Mouse (Mus musculus) liver, embryonic 12.5 days (tissue): ENCODE results near the gene Gdi1. TPM values are rescaled to one million over a fixed set of nuclear protein-coding genes. Genes with fewer than 3 reads are reported as not detected.
"Not testable (repeated sequence)": the region's sequence is repeated elsewhere in the genome, so short reads cannot be mapped to it uniquely, and the experiment has no call there.

ENCODE experiments used
- ATAC-seq: fragments of 200-750 bp; cut with Nextera tagmentation; 2 replicates; pipeline ENCODE4 v1.8.0; 2017; ENCODE audit warnings: moderate number of reproducible peaks, mild to moderate bottlenecking, moderate library complexity
- H3K27ac ChIP-seq: fragments of 300-500 bp; sonication (generic); 2 replicates; pipeline ENCODE4 v1.5.1; 2016; ENCODE audit warnings: mild to moderate bottlenecking
- H3K27me3 ChIP-seq: fragments of 300-500 bp; sonication (generic); replicated peaks from 2 replicates; pipeline ENCODE4 v1.6.1; 2016; ENCODE audit warnings: mild to moderate bottlenecking, moderate library complexity
- H3K36me3 ChIP-seq: fragments of 300-500 bp; sonication (generic); 2 replicates; pipeline ENCODE4 v1.6.1; 2016; ENCODE audit warnings: mild to moderate bottlenecking, moderate library complexity
- H3K4me1 ChIP-seq: fragments of 300-500 bp; sonication (generic); 2 replicates; pipeline ENCODE4 v1.6.1; 2016
- H3K4me2 ChIP-seq: fragments of 300-500 bp; sonication (generic); 2 replicates; pipeline ENCODE4 v1.6.1; 2016; ENCODE audit warnings: mild to moderate bottlenecking, moderate library complexity
- H3K4me3 ChIP-seq: fragments of 300-500 bp; sonication (generic); 2 replicates; pipeline ENCODE4 v1.5.1; 2016; ENCODE audit warnings: mild to moderate bottlenecking, moderate library complexity
- H3K9ac ChIP-seq: fragments of 300-500 bp; sonication (generic); 2 replicates; pipeline ENCODE4 v1.6.1; 2016; ENCODE audit warnings: mild to moderate bottlenecking, moderate library complexity
- H3K9me3 ChIP-seq: fragments of 300-500 bp; sonication (generic); replicated peaks from 2 replicates; pipeline ENCODE4 v1.6.1; 2016; ENCODE audit warnings: mild to moderate bottlenecking, moderate library complexity
- WGBS: fragments of 180-500 bp; shearing (Covaris S2); methylation state at CpG from one replicate; pipeline ENCODE4 v1.1.7; 2016; ENCODE audit not compliant: insufficient replicate concordance; 5-methylcytosine and 5-hydroxymethylcytosine counted together
- microRNA-seq: library from miRNA; unstranded; fragments of <30 nt; microRNA quantifications from one replicate; pipeline ENCODE4, GENCODE M21; 2017
- polyA plus RNA-seq: library from polyadenylated mRNA; unstranded; fragments of >200 nt; fragmentation: Nextera tagmentation; extraction: Ambion mirVana; gene quantifications from 2 replicates; pipeline ENCODE4 v1.2.1, GENCODE M21; 2016

Gene Gdi1
- polyA plus RNA-seq, 1 experiment from 2014 or later = 64.1 TPM

DNA sequence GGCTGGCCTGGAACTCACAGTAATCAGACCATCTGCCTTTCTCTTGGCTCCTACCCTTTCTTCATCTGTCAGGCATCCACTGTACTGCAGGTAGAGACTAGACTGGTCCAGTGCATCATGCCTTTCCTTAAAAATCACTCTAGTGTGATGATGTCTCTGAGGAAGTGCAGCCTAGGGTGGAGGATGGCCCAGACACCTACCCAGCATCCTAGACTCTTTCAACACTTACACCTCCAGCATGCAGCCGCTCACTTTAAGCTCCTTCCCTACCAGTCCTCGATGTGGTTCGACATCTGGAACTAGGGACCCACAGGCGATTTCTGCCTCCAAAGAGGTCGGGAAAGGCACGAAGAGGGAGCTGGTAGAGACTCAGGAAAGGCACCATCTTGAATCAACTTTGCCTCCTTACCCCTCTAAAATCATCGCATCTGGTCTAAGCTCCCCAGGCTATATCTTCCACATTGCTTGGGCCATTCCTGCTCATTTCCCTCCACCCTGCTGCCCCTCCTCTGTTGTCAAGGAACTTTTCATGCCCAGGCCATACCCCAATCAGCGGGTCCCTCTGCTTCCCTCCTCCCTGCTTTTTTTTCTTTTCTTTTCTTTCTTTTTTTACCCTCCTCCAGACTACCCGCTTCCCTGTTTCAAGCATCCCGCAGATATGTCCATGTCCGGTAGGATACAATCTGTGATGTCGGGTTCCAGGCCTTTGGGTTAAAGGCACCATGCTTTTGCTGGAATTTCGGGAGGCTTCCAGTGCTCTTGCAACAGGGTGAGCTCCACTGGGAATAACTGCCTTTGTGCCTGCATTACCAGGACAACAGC, 48.1 kb downstream of the Gdi1 start:
- Histone ChIP-seq H3K9me3 (no peaks in the 10 kb centered on the region), H3K9ac (peak overlapping the region; percentile 73), H3K36me3 (no peaks in the 10 kb centered on the region), H3K27me3 (no peaks in the 10 kb centered on the region), H3K27ac (peak overlapping the region; percentile 30; the same call in 1 of the 2 replicates), H3K4me3 (peak overlapping the region; percentile 65), H3K4me1 (peaks cover 4% of the 10 kb centered on the region; the same call in 1 of the 2 replicates), H3K4me2 (peak overlapping the region; percentile 74)
- 19% methylated on average over 13 of the region's 13 CpGs for WGBS
- peak; percentile 55 for ATAC-seq

DNA sequence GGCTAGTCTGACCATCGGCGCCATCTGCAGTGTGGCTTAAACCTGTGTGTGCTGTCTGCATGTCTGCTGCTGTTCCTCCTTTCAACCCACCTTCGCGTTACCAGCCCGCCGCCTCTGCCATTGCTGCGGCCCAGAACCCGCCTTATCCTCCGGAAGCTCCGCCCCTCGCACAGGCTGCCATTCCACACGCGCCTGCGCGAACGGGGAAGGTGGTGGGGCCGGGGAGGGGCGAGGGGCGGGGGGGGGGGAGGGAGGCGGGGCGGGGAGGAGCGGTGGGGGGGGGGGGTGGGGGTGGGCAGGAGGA, 48.6 kb downstream of the Gdi1 start, which contains the start of gene Lage3:
Gene Lage3, minus strand, starts transcription at position 152 of the 304 bp plus-strand sequence.
- Histone ChIP-seq H3K9ac (peak within 1 kb of the TSS; percentile 73), H3K4me2 (peak within 1 kb of the TSS; percentile 74), H3K4me3 (peak within 1 kb of the TSS; percentile 65), H3K9me3 (no peaks in the 10 kb centered on the region), H3K27me3 (no peaks in the 10 kb centered on the region), H3K4me1 (peaks cover 4% of the 10 kb centered on the region; the same call in 1 of the 2 replicates), H3K36me3 (no peaks in the 10 kb centered on the region), H3K27ac (peak within 1 kb of the TSS; percentile 30; the same call in 1 of the 2 replicates)
- ATAC-seq = peak; percentile 79
- 8% methylated on average over 13 of the region's 22 CpGs for WGBS

DNA sequence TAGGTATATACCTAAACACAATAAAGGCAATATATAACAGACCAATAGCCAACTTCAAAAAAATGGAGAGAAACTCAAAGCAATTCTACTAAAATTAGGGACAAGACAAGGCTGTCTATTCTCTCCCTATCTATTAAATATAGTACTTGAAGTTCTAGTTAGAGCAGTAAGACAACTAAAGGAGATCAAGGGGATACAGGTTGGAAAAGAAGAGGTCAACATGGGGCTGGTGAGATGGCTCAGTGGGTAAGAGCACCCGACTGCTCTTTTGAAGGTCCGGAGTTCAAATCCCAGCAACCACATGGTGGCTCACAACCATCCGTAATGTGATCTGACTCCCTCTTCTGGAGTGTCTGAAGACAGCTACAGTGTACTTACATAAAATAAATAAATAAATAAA, 52.3 kb downstream of the Gdi1 start:
- not testable (repeated sequence) for H3K9ac ChIP-seq, H3K4me2 ChIP-seq, H3K4me1 ChIP-seq, H3K9me3 ChIP-seq, H3K4me3 ChIP-seq, H3K27ac ChIP-seq, H3K36me3 ChIP-seq, ATAC-seq, H3K27me3 ChIP-seq
- WGBS = 81% methylated on average over 3 of the region's 3 CpGs

DNA sequence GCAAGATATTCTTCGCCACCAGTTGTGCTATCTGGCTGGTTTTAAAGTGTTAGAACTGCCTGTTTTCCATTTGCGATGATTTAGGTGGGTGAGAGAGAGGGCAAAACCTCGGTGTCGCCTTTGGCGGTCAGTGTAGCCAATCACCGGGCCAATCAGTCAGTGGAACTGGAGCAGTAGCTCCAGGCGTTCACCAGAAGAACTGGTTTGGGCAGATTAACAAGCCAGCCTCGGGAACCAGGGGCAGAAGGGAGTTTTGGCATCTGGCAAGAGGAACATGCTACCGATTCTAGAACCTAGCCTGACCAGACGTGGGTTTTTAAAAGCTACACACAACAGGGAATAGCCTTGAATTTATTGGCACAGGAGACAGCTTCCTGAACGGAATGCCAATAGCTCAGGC, 54.4 kb downstream of the Gdi1 start:
- Histone ChIP-seq H3K9ac (no peak overlapping the region), H3K27me3 (0 out of 2 replicates have a peak, but pooled peaks cover 7% of the 10 kb centered on the region), H3K4me1 (no peaks in the 10 kb centered on the region), H3K27ac (no peak overlapping the region), H3K9me3 (no peaks in the 10 kb centered on the region), H3K4me3 (no peak overlapping the region), H3K36me3 (no peaks in the 10 kb centered on the region), H3K4me2 (no peak overlapping the region)
- no peak for ATAC-seq
- WGBS = 36% methylated on average over 11 of the region's 11 CpGs

Small RNAs within 50 kb of the gene (microRNA-seq; reads per million reads assigned to microRNA genes)
- gene Mir7091 (1.4 reads per million), gene Mir7092 (not detected)

Other genes with a start within 250 kb of the Gdi1 start
- not detected in 2 replicates for gene Opn1mw, start 177.5 kb upstream of the Gdi1 start, polyA plus RNA-seq
- gene Mecp2, start 169.6 kb upstream of the Gdi1 start, polyA plus RNA-seq = 8.1 and 9.4 TPM in 2 replicates
- gene Tex28, start 137.2 kb upstream of the Gdi1 start, polyA plus RNA-seq = not detected in 2 replicates
- gene Tktl1, start 127.7 kb upstream of the Gdi1 start, polyA plus RNA-seq = not detected in 2 replicates
- gene Flna, start 55.2 kb upstream of the Gdi1 start, polyA plus RNA-seq = 79.2 and 80.1 TPM in 2 replicates
- 10.1 and 11.6 TPM in 2 replicates for gene Emd, start 50.3 kb upstream of the Gdi1 start, polyA plus RNA-seq
- gene Rpl10, start 34.2 kb upstream of the Gdi1 start, polyA plus RNA-seq = 624 and 688 TPM in 2 replicates
- 33.4 and 36.5 TPM in 2 replicates for gene Taz, start 23.1 kb upstream of the Gdi1 start, polyA plus RNA-seq
- gene Dnase1l1, start 22.7 kb upstream of the Gdi1 start, polyA plus RNA-seq = 19.8 and 21.6 TPM in 2 replicates
- 76.4 and 77.9 TPM in 2 replicates for gene Atp6ap1, start 7.9 kb upstream of the Gdi1 start, polyA plus RNA-seq
- 44.3 and 44.5 TPM in 2 replicates for gene Fam50a, start 8.0 kb downstream of the Gdi1 start, polyA plus RNA-seq
- gene Plxna3, start 24.1 kb downstream of the Gdi1 start, polyA plus RNA-seq = 2.4 and 2.6 TPM in 2 replicates
- gene Lage3, start 48.6 kb downstream of the Gdi1 start, polyA plus RNA-seq = 67.1 and 69.0 TPM in 2 replicates
- 50.1 and 50.7 TPM in 2 replicates for gene Ubl4a, start 68.2 kb downstream of the Gdi1 start, polyA plus RNA-seq
- gene Slc10a3, start 68.4 kb downstream of the Gdi1 start, polyA plus RNA-seq = 9.7 and 9.9 TPM in 2 replicates
- gene Fam3a, start 88.3 kb downstream of the Gdi1 start, polyA plus RNA-seq = 10.7 and 12.4 TPM in 2 replicates
- 21.6 and 22.4 TPM in 2 replicates for gene Ikbkg, start 88.3 kb downstream of the Gdi1 start, polyA plus RNA-seq
- gene G6pdx, start 124.2 kb downstream of the Gdi1 start, polyA plus RNA-seq = 56.5 and 60.4 TPM in 2 replicates
- gene Gm6880, start 176.4 kb downstream of the Gdi1 start, polyA plus RNA-seq = not detected in 2 replicates